Mouse (Mus musculus): ENCODE results near the gene Slc35e3. TPM values are rescaled to one million over a fixed set of nuclear protein-coding genes. Genes with fewer than 3 reads are reported as not detected.
"Not testable (repeated sequence)": the region's sequence is repeated elsewhere in the genome, so short reads cannot be mapped to it uniquely, and the experiment has no call there.

Gene Slc35e3
- polyA plus RNA-seq, 1 experiment from 2014 or later = 22.2 TPM

DNA sequence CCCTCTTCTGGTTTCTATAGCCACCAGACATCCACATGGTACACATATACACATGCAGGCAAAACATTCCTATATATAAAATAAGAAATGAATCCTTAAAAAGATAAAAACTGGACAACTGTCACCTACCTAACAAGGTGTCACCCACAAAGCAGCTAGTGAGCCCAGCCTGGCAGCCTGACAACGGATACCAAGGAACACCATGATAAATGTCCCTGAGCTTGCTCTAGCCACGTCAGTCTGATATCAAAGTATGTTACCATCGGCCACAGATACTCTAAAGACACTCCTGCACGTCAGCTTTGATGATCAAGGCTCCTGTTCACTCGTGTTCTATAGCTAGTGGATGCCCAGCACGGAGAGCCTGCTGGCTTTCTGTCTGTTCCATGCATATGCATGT lies 39.7 kb downstream of the Slc35e3 start:
- Histone ChIP-seq H3K27ac (ENCODE audit: low read depth, low read length) (no peak overlapping the region), H3K27me3 (ENCODE audit: control insufficient read depth, insufficient read depth, low read length) (no peaks in the 10 kb centered on the region), H3K9me3 (ENCODE audit: control insufficient read depth, low read length) (no peaks in the 10 kb centered on the region), H3K4me3 (ENCODE audit: low read depth, low read length) (no peak overlapping the region), H3K9ac (ENCODE audit: low read length) (no peak overlapping the region), H3K36me3 (ENCODE audit: control insufficient read depth, insufficient read depth, low read length) (peaks cover 17% of the 10 kb centered on the region), H3K4me1 (replicated peaks; ENCODE audit: control insufficient read depth, insufficient read depth, low read length) (no peaks in the 10 kb centered on the region; the same call in 1 of the 2 replicates), H3K4me2 (ENCODE audit: low read depth, low read length, severe bottlenecking) (no peak overlapping the region)
- ATAC-seq (replicated peaks; ENCODE audit: low FRiP score) (no peak), DNase-seq (ENCODE audit: low spot score) (no peak)
- WGBS = 91% methylated on average over 6 of the region's 6 CpGs

DNA sequence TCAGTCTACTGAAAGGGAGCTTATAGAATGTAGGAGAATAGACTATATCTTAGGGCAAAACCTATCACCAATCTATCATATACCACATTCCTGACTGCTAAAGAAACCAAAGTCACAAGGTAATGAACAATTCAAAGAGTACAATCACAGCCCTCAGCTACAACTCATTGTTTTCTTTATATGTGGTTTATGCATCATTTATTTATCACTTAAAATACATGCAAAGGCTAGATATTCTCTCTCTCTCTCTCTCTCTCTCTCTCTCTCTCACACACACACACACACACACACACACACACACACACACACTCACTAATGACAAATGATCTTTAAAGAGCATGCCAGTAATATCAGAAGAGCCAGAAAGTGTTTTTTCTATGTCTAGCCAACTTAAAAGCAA lies 40.4 kb downstream of the Slc35e3 start:
- Histone ChIP-seq H3K9me3 (ENCODE audit: control insufficient read depth, low read length) (no peaks in the 10 kb centered on the region), H3K36me3 (ENCODE audit: control insufficient read depth, insufficient read depth, low read length) (peaks cover 17% of the 10 kb centered on the region), H3K27ac (ENCODE audit: low read depth, low read length) (no peak overlapping the region), H3K4me1 (replicated peaks; ENCODE audit: control insufficient read depth, insufficient read depth, low read length) (no peaks in the 10 kb centered on the region; the same call in 1 of the 2 replicates), H3K4me3 (ENCODE audit: low read depth, low read length) (no peak overlapping the region), H3K9ac (ENCODE audit: low read length) (no peak overlapping the region), H3K27me3 (ENCODE audit: control insufficient read depth, insufficient read depth, low read length) (no peaks in the 10 kb centered on the region), H3K4me2 (ENCODE audit: low read depth, low read length, severe bottlenecking) (no peak overlapping the region)
- ATAC-seq (replicated peaks; ENCODE audit: low FRiP score) = no peak
- DNase-seq (ENCODE audit: low spot score) = no peak

DNA sequence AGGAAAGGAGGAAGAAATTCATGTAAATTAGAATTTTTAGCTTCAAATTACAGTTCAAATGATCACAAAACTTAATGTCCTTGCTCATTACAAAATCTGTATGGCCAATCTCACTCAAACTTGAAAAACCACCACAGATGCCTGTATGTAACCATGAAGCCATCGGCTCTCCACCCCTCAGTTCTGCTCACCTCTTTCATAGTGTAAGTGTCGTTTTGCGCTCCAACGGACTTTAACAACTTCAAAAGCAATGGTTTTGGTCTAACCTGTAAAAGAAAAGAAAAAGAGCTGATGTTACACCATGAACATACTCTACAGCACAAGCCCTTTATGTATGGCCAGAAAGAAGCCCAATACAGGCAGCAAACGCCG lies 41.2 kb downstream of the Slc35e3 start:
- H3K4me3 ChIP-seq (ENCODE audit: low read depth, low read length) = no peak overlapping the region
- H3K4me1 ChIP-seq (replicated peaks; ENCODE audit: control insufficient read depth, insufficient read depth, low read length) = no peaks in the 10 kb centered on the region; the same call in 1 of the 2 replicates
- peaks cover 19% of the 10 kb centered on the region for H3K36me3 ChIP-seq (ENCODE audit: control insufficient read depth, insufficient read depth, low read length)
- H3K4me2 ChIP-seq (ENCODE audit: low read depth, low read length, severe bottlenecking) = no peak overlapping the region
- H3K27me3 ChIP-seq (ENCODE audit: control insufficient read depth, insufficient read depth, low read length) = no peaks in the 10 kb centered on the region
- DNase-seq (ENCODE audit: low spot score) (no peak), ATAC-seq (replicated peaks; ENCODE audit: low FRiP score) (no peak)
- 95% methylated on average over 6 of the region's 6 CpGs for WGBS
- no peak overlapping the region for H3K27ac ChIP-seq (ENCODE audit: low read depth, low read length)
- H3K9ac ChIP-seq (ENCODE audit: low read length) = no peak overlapping the region
- no peaks in the 10 kb centered on the region for H3K9me3 ChIP-seq (ENCODE audit: control insufficient read depth, low read length)

DNA sequence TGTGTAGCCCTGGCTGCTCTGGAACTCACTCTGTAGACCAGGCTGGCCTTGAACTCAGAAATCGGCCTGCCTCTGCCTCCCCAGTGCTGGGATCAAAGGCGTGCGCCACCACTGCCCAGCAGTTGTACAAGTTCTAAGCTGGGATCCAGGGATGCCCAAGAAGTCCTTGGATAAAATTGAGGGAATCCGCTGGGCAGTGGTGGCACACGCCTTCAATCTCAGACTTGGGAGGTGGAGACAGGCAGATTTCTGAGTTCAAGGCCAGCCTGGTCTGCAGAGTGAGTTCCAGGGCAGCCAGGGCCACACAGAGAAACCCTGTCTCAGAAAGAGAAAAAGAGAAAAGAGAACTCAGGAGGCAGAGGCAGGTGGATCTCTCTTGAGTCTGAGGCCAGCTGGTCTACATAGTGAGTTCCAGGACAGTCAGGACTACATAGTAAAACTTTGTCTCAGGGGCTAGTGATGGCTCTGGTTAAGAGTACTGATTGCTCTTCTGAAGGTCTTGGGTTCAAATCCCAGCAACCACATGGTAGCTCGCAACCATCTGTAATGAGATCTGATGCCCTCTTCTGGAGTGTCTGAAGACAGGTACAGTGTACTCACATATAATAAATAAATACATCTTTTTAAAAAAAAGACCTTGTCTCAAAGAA lies 41.7 kb downstream of the Slc35e3 start:
- H3K9ac ChIP-seq (ENCODE audit: low read length); H3K9me3 ChIP-seq (ENCODE audit: control insufficient read depth, low read length); DNase-seq (ENCODE audit: low spot score); H3K27me3 ChIP-seq (ENCODE audit: control insufficient read depth, insufficient read depth, low read length); H3K27ac ChIP-seq (ENCODE audit: low read depth, low read length); ATAC-seq (replicated peaks; ENCODE audit: low FRiP score); H3K4me3 ChIP-seq (ENCODE audit: low read depth, low read length); H3K4me1 ChIP-seq (replicated peaks; ENCODE audit: control insufficient read depth, insufficient read depth, low read length); H3K4me2 ChIP-seq (ENCODE audit: low read depth, low read length, severe bottlenecking): not testable (repeated sequence)
- WGBS = 96% methylated on average over 6 of the region's 6 CpGs
- peaks cover 20% of the 10 kb centered on the region for H3K36me3 ChIP-seq (ENCODE audit: control insufficient read depth, insufficient read depth, low read length)

DNA sequence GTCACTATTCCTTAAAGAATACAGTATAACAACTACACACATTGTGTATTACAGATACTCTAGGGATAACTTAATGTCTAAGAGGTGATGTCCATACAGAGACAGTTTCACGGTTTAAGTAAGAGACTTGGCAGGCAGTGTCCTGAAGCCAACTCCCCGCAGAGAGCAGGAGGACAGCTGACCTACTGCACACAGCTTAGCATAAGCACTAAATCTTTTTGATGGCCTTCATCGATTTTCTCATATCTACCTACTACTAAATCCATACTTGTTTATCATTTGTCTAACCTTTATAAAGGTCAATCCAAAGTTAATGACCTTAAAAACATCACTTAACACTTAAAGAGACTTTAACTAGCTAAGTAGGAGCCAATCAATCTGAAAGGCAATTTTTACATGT lies 42.7 kb downstream of the Slc35e3 start:
- Histone ChIP-seq H3K4me2 (ENCODE audit: low read depth, low read length, severe bottlenecking) (no peak overlapping the region), H3K9ac (ENCODE audit: low read length) (no peak overlapping the region), H3K36me3 (ENCODE audit: control insufficient read depth, insufficient read depth, low read length) (peaks cover 20% of the 10 kb centered on the region), H3K9me3 (ENCODE audit: control insufficient read depth, low read length) (no peaks in the 10 kb centered on the region), H3K27me3 (ENCODE audit: control insufficient read depth, insufficient read depth, low read length) (no peaks in the 10 kb centered on the region), H3K27ac (ENCODE audit: low read depth, low read length) (no peak overlapping the region), H3K4me3 (ENCODE audit: low read depth, low read length) (no peak overlapping the region), H3K4me1 (replicated peaks; ENCODE audit: control insufficient read depth, insufficient read depth, low read length) (no peaks in the 10 kb centered on the region; the same call in 1 of the 2 replicates)
- DNase-seq (ENCODE audit: low spot score) (no peak), ATAC-seq (replicated peaks; ENCODE audit: low FRiP score) (no peak)
- 92% methylated on average over 3 of the region's 3 CpGs for WGBS

DNA sequence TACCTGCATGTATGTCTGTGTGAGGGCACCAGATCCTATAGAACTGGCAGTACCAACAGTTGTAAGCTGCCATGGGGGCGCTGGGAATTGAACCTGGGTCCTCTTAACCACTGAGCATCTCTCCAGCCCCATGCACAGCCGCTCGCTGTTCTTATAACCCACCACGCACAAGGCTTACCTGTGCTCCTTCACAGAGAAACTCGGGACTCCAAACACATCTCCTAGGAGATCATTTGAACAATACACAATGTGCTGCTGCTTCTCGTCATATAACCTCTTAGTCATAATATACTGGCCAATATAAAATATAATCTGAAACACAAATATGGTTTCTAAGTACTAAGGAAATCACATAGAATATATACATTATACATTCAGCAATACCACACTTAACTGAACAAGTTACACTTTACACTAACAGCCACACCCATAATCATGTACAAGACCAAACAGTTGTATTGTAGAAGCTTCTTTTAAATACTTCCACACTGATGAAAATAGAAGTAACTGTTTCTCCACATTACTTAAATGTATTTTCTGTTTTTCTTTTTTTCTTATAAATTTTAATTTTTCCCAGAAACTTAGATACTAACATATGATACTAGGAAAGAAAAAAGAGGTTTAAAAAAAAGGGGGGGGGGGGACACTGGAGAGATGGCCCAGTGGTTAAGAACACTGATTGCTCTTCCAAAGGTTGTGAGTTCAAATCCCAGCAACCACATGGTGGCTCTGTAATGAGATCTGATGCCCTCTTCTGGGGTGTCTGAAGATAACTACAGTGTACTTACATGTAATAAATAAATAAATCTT lies 43.9 kb downstream of the Slc35e3 start:
- WGBS = 93% methylated on average over 6 of the region's 6 CpGs
- no peaks in the 10 kb centered on the region for H3K9me3 ChIP-seq (ENCODE audit: control insufficient read depth, low read length)
- H3K27ac ChIP-seq (ENCODE audit: low read depth, low read length) = no peak overlapping the region
- ATAC-seq (replicated peaks; ENCODE audit: low FRiP score) = no peak
- peaks cover 20% of the 10 kb centered on the region for H3K36me3 ChIP-seq (ENCODE audit: control insufficient read depth, insufficient read depth, low read length)
- no peak for DNase-seq (ENCODE audit: low spot score)
- no peak overlapping the region for H3K4me3 ChIP-seq (ENCODE audit: low read depth, low read length)
- H3K4me1 ChIP-seq (replicated peaks; ENCODE audit: control insufficient read depth, insufficient read depth, low read length) = no peaks in the 10 kb centered on the region; the same call in 1 of the 2 replicates
- H3K9ac ChIP-seq (ENCODE audit: low read length) = no peak overlapping the region
- no peak overlapping the region for H3K4me2 ChIP-seq (ENCODE audit: low read depth, low read length, severe bottlenecking)
- H3K27me3 ChIP-seq (ENCODE audit: control insufficient read depth, insufficient read depth, low read length) = no peaks in the 10 kb centered on the region

DNA sequence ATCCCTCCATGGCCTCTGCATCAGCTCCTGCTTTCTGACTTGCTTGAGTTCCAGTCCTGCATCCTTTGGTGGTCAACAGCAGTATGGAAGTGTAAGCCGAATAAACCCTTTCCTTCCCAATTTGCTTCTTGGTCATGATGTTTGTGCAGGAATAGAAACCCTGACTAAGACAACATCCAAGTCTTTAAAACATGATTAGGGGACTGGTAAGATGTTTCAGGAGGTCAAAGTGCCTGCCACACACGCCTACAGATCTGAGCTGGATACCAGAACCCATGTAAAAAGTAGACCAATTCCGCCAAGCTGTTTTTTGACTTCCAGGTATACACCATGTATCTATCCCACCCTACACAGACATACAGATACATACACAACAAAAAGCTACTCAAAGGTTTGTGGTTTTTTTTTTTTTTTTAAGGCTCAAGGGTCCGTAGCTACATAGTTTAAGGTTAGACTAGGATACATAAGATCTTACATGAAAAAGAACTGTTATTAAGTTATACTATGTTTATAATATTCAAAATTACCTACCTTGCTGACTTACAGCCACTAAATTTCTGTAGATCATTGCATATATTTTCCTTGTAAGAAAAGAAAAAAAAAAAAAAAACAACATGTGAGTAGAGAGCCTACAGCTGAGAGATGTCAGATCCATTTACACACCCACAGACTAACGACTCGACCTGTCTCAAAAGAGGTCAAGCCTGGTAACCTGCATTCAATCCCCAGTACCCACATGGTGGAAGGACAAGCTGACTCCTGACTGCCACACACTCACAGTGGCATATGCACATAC lies 44.9 kb downstream of the Slc35e3 start:
- peaks cover 23% of the 10 kb centered on the region for H3K36me3 ChIP-seq (ENCODE audit: control insufficient read depth, insufficient read depth, low read length)
- 93% methylated on average over 6 of the region's 6 CpGs for whole genome bisulfite sequencing
- H3K9ac ChIP-seq (ENCODE audit: low read length) = no peak overlapping the region
- ATAC-seq (replicated peaks; ENCODE audit: low FRiP score) (no peak), DNase-seq (ENCODE audit: low spot score) (no peak)
- no peaks in the 10 kb centered on the region for H3K27me3 ChIP-seq (ENCODE audit: control insufficient read depth, insufficient read depth, low read length)
- H3K27ac ChIP-seq (ENCODE audit: low read depth, low read length) = no peak overlapping the region
- H3K4me2 ChIP-seq (ENCODE audit: low read depth, low read length, severe bottlenecking) = no peak overlapping the region
- no peak overlapping the region for H3K4me3 ChIP-seq (ENCODE audit: low read depth, low read length)
- H3K4me1 ChIP-seq (replicated peaks; ENCODE audit: control insufficient read depth, insufficient read depth, low read length) = no peaks in the 10 kb centered on the region
- no peaks in the 10 kb centered on the region for H3K9me3 ChIP-seq (ENCODE audit: control insufficient read depth, low read length)

DNA sequence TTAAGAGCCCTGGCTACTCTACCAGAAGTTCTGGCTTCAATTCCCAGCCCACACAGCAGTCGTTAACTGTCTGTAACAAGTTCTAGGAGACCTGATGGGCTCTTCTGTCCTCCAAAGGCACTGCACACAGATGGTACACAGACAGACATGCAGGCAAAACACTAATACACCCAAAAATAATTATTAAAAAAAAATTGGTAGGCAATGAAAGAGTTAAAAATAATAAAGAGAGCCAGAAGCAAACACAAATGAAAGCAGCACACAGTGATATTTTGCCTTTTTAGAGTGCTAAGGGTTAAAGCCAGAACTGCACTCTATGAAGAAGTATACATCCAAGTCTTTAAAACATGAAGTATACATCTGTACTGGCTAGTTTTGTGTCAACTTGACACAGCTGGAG lies 45.7 kb downstream of the Slc35e3 start:
- DNase-seq (ENCODE audit: low spot score) (no peak), ATAC-seq (replicated peaks; ENCODE audit: low FRiP score) (no peak)
- no peaks in the 10 kb centered on the region for H3K27me3 ChIP-seq (ENCODE audit: control insufficient read depth, insufficient read depth, low read length)
- H3K36me3 ChIP-seq (ENCODE audit: control insufficient read depth, insufficient read depth, low read length) = peaks cover 27% of the 10 kb centered on the region
- H3K9ac ChIP-seq (ENCODE audit: low read length) = no peak overlapping the region
- no peak overlapping the region for H3K4me3 ChIP-seq (ENCODE audit: low read depth, low read length)
- H3K4me1 ChIP-seq (replicated peaks; ENCODE audit: control insufficient read depth, insufficient read depth, low read length) = no peaks in the 10 kb centered on the region
- WGBS = 93% methylated on average over 1 of the region's 1 CpGs
- no peak overlapping the region for H3K27ac ChIP-seq (ENCODE audit: low read depth, low read length)
- no peak overlapping the region for H3K4me2 ChIP-seq (ENCODE audit: low read depth, low read length, severe bottlenecking)
- no peaks in the 10 kb centered on the region for H3K9me3 ChIP-seq (ENCODE audit: control insufficient read depth, low read length)

All from forebrain, embryonic 11.5 days (tissue).